Mouse (Mus musculus): ENCODE measurements at regions not wholly inside any gene's neighbourhood (a gene's known extent, or its start where the extent isn't known, plus 50 kb on each side); places are given as distances from the start of the nearest gene placed in this dataset.
A peak's percentile ranks its signal among the peaks of the same experiment; 100 is the strongest.
"Not testable (repeated sequence)": the region's sequence is repeated elsewhere in the genome, so short reads cannot be mapped to it uniquely, and the experiment has no call there.

GRCm38 (mm10) chr11:114485429-114485828 is 182.9 kb upstream of the Rpl38 start:
- no peak for DNase-seq (ENCODE audit: low read depth, low spot score)

GRCm38 (mm10) chr11:114484668-114484953 is 183.7 kb upstream of the Rpl38 start:
- no peak for DNase-seq (ENCODE audit: low read depth, low spot score)

GRCm38 (mm10) chr11:114483823-114484667 is 184.3 kb upstream of the Rpl38 start:
- DNase-seq (ENCODE audit: low read depth, low spot score), result no peak

GRCm38 (mm10) chr11:114483350-114483749 is 185.0 kb upstream of the Rpl38 start:
- DNase-seq (ENCODE audit: low read depth, low spot score), result not testable (repeated sequence)

- no peak for DNase-seq (ENCODE audit: low read depth, low spot score)
These were observed 186.3 kb upstream of the Rpl38 start for GRCm38 (mm10) chr11:114482070-114482469.

GRCm38 (mm10) chr11:114481037-114481436 is 187.3 kb upstream of the Rpl38 start:
- DNase-seq (ENCODE audit: low read depth, low spot score), result no peak

- no peak for DNase-seq (ENCODE audit: low read depth, low spot score)
These were observed 188.2 kb upstream of the Rpl38 start for GRCm38 (mm10) chr11:114480119-114480540.

GRCm38 (mm10) chr11:114478736-114479135 is 189.6 kb upstream of the Rpl38 start:
- DNase-seq (ENCODE audit: low read depth, low spot score), result no peak

- DNase-seq (ENCODE audit: low read depth, low spot score), result no peak
These were observed 191.0 kb upstream of the Rpl38 start for GRCm38 (mm10) chr11:114477365-114477764.

GRCm38 (mm10) chr11:114472501-114473260 is 195.6 kb upstream of the Rpl38 start:
- DNase-seq (ENCODE audit: low read depth, low spot score), result no peak

- peak; percentile 47 for DNase-seq (ENCODE audit: low read depth, low spot score)
These were observed 199.9 kb upstream of the Rpl38 start for GRCm38 (mm10) chr11:114468394-114468793.

- DNase-seq (ENCODE audit: low read depth, low spot score), result no peak
These were observed 200.5 kb upstream of the Rpl38 start for GRCm38 (mm10) chr11:114467803-114468202.

GRCm38 (mm10) chr11:114465486-114465885 is 202.8 kb upstream of the Rpl38 start:
- DNase-seq (ENCODE audit: low read depth, low spot score), result no peak

GRCm38 (mm10) chr11:114462755-114463374 is 205.5 kb upstream of the Rpl38 start:
- DNase-seq (ENCODE audit: low read depth, low spot score), result peak; percentile 50

- no peak for DNase-seq (ENCODE audit: low read depth, low spot score)
These were observed 213.4 kb upstream of the Rpl38 start for GRCm38 (mm10) chr11:114454876-114455330.

GRCm38 (mm10) chr11:114448776-114449401 is 219.4 kb upstream of the Rpl38 start:
- peak; percentile 86 for DNase-seq (ENCODE audit: low read depth, low spot score)

GRCm38 (mm10) chr11:114447461-114447847 is 220.9 kb upstream of the Rpl38 start:
- no peak for DNase-seq (ENCODE audit: low read depth, low spot score)

GRCm38 (mm10) chr11:114446617-114447460 is 221.5 kb upstream of the Rpl38 start:
- peak; percentile 20 for DNase-seq (ENCODE audit: low read depth, low spot score)

GRCm38 (mm10) chr11:114446075-114446616 is 222.2 kb upstream of the Rpl38 start:
- DNase-seq (ENCODE audit: low read depth, low spot score), result no peak

GRCm38 (mm10) chr11:114444211-114444610 is 224.1 kb upstream of the Rpl38 start:
- no peak for DNase-seq (ENCODE audit: low read depth, low spot score)

- peak; percentile 69 for DNase-seq (ENCODE audit: low read depth, low spot score)
These were observed 224.9 kb upstream of the Rpl38 start for GRCm38 (mm10) chr11:114443444-114443843.

Measured in skeletal muscle tissue, adult 2 months (tissue).